Mouse (Mus musculus) embryo, embryonic 11 days (tissue): ENCODE measurements around the gene Mettl14.
"Not testable (repeated sequence)": the region's sequence is repeated elsewhere in the genome, so short reads cannot be mapped to it uniquely, and the experiment has no call there.

ENCODE experiments used
- DNase-seq: peaks from one replicate; pipeline ENCODE4 v3.0.0-alpha.2; 2015

Gene Mettl14

GRCm38 (mm10) chr3:123385486-123386156, at the start of gene Mettl14:
Gene Mettl14 (minus strand): TSS chr3:123386108.
- peak; percentile 99 for DNase-seq

- no peak for DNase-seq
Measured at GRCm38 (mm10) chr3:123433362-123433761, 47.5 kb upstream of the Mettl14 start.

GRCm38 (mm10) chr3:123431951-123432674, 46.2 kb upstream of the Mettl14 start:
- no peak for DNase-seq

- DNase-seq = no peak
Measured at GRCm38 (mm10) chr3:123429597-123430458, 43.9 kb upstream of the Mettl14 start.

GRCm38 (mm10) chr3:123428005-123428404, 42.1 kb upstream of the Mettl14 start:
- DNase-seq = no peak

GRCm38 (mm10) chr3:123425647-123426046, 39.7 kb upstream of the Mettl14 start:
- no peak for DNase-seq

- DNase-seq = no peak
Measured at GRCm38 (mm10) chr3:123413173-123413572, 27.3 kb upstream of the Mettl14 start.

- no peak for DNase-seq
Measured at GRCm38 (mm10) chr3:123411821-123412578, 26.1 kb upstream of the Mettl14 start.

- no peak for DNase-seq
Measured at GRCm38 (mm10) chr3:123404945-123405344, 19.0 kb upstream of the Mettl14 start.

- DNase-seq = no peak
Measured at GRCm38 (mm10) chr3:123397562-123398481, 11.9 kb upstream of the Mettl14 start.

GRCm38 (mm10) chr3:123395611-123396010, 9.7 kb upstream of the Mettl14 start:
- no peak for DNase-seq

GRCm38 (mm10) chr3:123391180-123391579, 5.3 kb upstream of the Mettl14 start:
- DNase-seq = no peak

- not testable (repeated sequence) for DNase-seq
Measured at GRCm38 (mm10) chr3:123386157-123386780, 361 bp upstream of the Mettl14 start.

- no peak for DNase-seq
Measured at GRCm38 (mm10) chr3:123385118-123385485, 806 bp downstream of the Mettl14 start.

GRCm38 (mm10) chr3:123384435-123384834, 1.5 kb downstream of the Mettl14 start:
- no peak for DNase-seq

GRCm38 (mm10) chr3:123376562-123376961, 9.3 kb downstream of the Mettl14 start:
- no peak for DNase-seq

GRCm38 (mm10) chr3:123371766-123372535, 14.0 kb downstream of the Mettl14 start:
- peak; percentile 84 for DNase-seq

- no peak for DNase-seq
Measured at GRCm38 (mm10) chr3:123370927-123371326, 15.0 kb downstream of the Mettl14 start.

GRCm38 (mm10) chr3:123369161-123369560, 16.7 kb downstream of the Mettl14 start:
- no peak for DNase-seq

- DNase-seq = not testable (repeated sequence)
Measured at GRCm38 (mm10) chr3:123366820-123367219, 19.1 kb downstream of the Mettl14 start.
